Mouse (Mus musculus) ES-Bruce4 (cell line): ENCODE results near the gene Tnfaip3. TPM values are rescaled to one million over a fixed set of nuclear protein-coding genes. Genes with fewer than 3 reads are reported as not detected.

Source experiments
- H3K27ac ChIP-seq: 2 replicates; pipeline ENCODE4 v1.5.1; 2012; ENCODE audit warnings: low read length, inconsistent platforms; ENCODE audit not compliant: insufficient read depth
- H3K27me3 ChIP-seq: 2 replicates; pipeline ENCODE4 v1.6.1; 2012; ENCODE audit warnings: mild to moderate bottlenecking, low read length, inconsistent platforms; ENCODE audit not compliant: control insufficient read depth, poor library complexity, insufficient read depth, severe bottlenecking
- H3K36me3 ChIP-seq: 2 replicates; pipeline ENCODE4 v1.6.1; 2012; ENCODE audit warnings: inconsistent platforms, mild to moderate bottlenecking, low read length, moderate library complexity; ENCODE audit not compliant: control insufficient read depth, poor library complexity, insufficient read depth, severe bottlenecking
- H3K4me1 ChIP-seq: one replicate; pipeline ENCODE4 v1.8.1; 2011; ENCODE audit warnings: low read length; ENCODE audit not compliant: control insufficient read depth, insufficient read depth
- H3K4me3 ChIP-seq: 2 replicates; pipeline ENCODE4 v1.5.1; 2011; ENCODE audit warnings: low read depth, mild to moderate bottlenecking, low read length
- H3K9ac ChIP-seq: 2 replicates; pipeline ENCODE4 v1.6.1; 2012; ENCODE audit warnings: low read depth, mild to moderate bottlenecking, inconsistent platforms; ENCODE audit not compliant: poor library complexity, severe bottlenecking
- H3K9me3 ChIP-seq: replicated peaks from 2 replicates; pipeline ENCODE4 v1.6.1; 2012; ENCODE audit warnings: mild to moderate bottlenecking, low read length, inconsistent platforms; ENCODE audit not compliant: control insufficient read depth, poor library complexity, insufficient read depth, severe bottlenecking
- CTCF ChIP-seq: IDR thresholded peaks from one replicate; pipeline ENCODE4 v1.8.1; 2011; ENCODE audit warnings: low read depth, low read length
- EP300 ChIP-seq: IDR thresholded peaks from 2 replicates; pipeline ENCODE4 v1.6.1; 2011; ENCODE audit warnings: low read depth, low read length; ENCODE audit not compliant: insufficient read depth
- POLR2A ChIP-seq: IDR thresholded peaks from one replicate; pipeline ENCODE4 v1.8.1; 2011; ENCODE audit warnings: low read length; ENCODE audit not compliant: insufficient read depth
- polyA plus RNA-seq: library from polyadenylated mRNA; stranded (reverse); fragments of >200 nt; gene quantifications from 2 replicates; pipeline ENCODE4 v1.2.4, GENCODE M21; 2011; ENCODE audit warnings: low read depth; ENCODE audit not compliant: missing spikeins, insufficient read depth, insufficient read length

The Tnfaip3 gene
- polyA plus RNA-seq: 4.8 and 4.9 TPM in 2 replicates

GRCm38 (mm10) chr10:19015257-19015862 lies at the start of gene Tnfaip3:
Gene Tnfaip3 (minus strand): TSS chr10:19015657.
- H3K27me3 ChIP-seq: no peaks in the 10 kb centered on the region
- no peaks in the 10 kb centered on the region for H3K36me3 ChIP-seq
- no peak within 1 kb of the TSS for H3K27ac ChIP-seq
- H3K4me1 ChIP-seq: peaks cover 2% of the 10 kb centered on the region
- TF ChIP-seq EP300 (no peak), POLR2A (no peak), CTCF (peak; percentile 71)
- peak within 1 kb of the TSS; percentile 73 for H3K4me3 ChIP-seq
- no peaks in the 10 kb centered on the region for H3K9me3 ChIP-seq
- peak within 1 kb of the TSS; percentile 63 for H3K9ac ChIP-seq

- H3K9ac ChIP-seq: no peak overlapping the region
- H3K4me3 ChIP-seq: no peak overlapping the region
- TF ChIP-seq POLR2A (no peak), CTCF (no peak), EP300 (no peak)
- H3K36me3 ChIP-seq: no peaks in the 10 kb centered on the region
- no peaks in the 10 kb centered on the region for H3K27me3 ChIP-seq
- no peak overlapping the region for H3K27ac ChIP-seq
- H3K4me1 ChIP-seq: no peaks in the 10 kb centered on the region
- H3K9me3 ChIP-seq: no peaks in the 10 kb centered on the region
Measured at GRCm38 (mm10) chr10:19064651-19065601, 49.5 kb upstream of the Tnfaip3 start.

- Histone ChIP-seq H3K9me3 (no peaks in the 10 kb centered on the region), H3K4me3 (no peak overlapping the region), H3K27ac (no peak overlapping the region), H3K27me3 (no peaks in the 10 kb centered on the region), H3K36me3 (no peaks in the 10 kb centered on the region), H3K9ac (no peak overlapping the region), H3K4me1 (no peaks in the 10 kb centered on the region)
- TF ChIP-seq POLR2A: no peak
Measured at GRCm38 (mm10) chr10:19063670-19064069, 48.2 kb upstream of the Tnfaip3 start.

- Histone ChIP-seq H3K27me3 (no peaks in the 10 kb centered on the region), H3K4me1 (no peaks in the 10 kb centered on the region), H3K36me3 (no peaks in the 10 kb centered on the region), H3K27ac (no peak overlapping the region), H3K4me3 (no peak overlapping the region), H3K9me3 (no peaks in the 10 kb centered on the region), H3K9ac (no peak overlapping the region)
- TF ChIP-seq POLR2A: no peak
- no peak for TF ChIP-seq CTCF
- no peak for TF ChIP-seq EP300
Measured at GRCm38 (mm10) chr10:19063208-19063607, 47.8 kb upstream of the Tnfaip3 start.

GRCm38 (mm10) chr10:19062098-19062905 lies 46.8 kb upstream of the Tnfaip3 start:
- no peaks in the 10 kb centered on the region for H3K4me1 ChIP-seq
- no peak overlapping the region for H3K4me3 ChIP-seq
- no peaks in the 10 kb centered on the region for H3K27me3 ChIP-seq
- H3K9ac ChIP-seq: no peak overlapping the region
- no peaks in the 10 kb centered on the region for H3K36me3 ChIP-seq
- no peaks in the 10 kb centered on the region for H3K9me3 ChIP-seq
- TF ChIP-seq EP300 (no peak), POLR2A (no peak), CTCF (no peak)
- no peak overlapping the region for H3K27ac ChIP-seq
